Mouse (Mus musculus) CD4-positive, CD25-positive, alpha-beta regulatory T cell (primary cell): ENCODE data around the gene Pglyrp1. TPM values are rescaled to one million over a fixed set of nuclear protein-coding genes. Genes with fewer than 3 reads are reported as not detected.

ENCODE experiments used
- polyA plus RNA-seq: library from polyadenylated mRNA; unstranded; fragments of 100-300 nt; shearing (Covaris generic); gene quantifications from one replicate; pipeline ENCODE4 v1.2.1, GENCODE M21; 2017

The Pglyrp1 gene
- polyA plus RNA-seq = 122 TPM

DNA sequence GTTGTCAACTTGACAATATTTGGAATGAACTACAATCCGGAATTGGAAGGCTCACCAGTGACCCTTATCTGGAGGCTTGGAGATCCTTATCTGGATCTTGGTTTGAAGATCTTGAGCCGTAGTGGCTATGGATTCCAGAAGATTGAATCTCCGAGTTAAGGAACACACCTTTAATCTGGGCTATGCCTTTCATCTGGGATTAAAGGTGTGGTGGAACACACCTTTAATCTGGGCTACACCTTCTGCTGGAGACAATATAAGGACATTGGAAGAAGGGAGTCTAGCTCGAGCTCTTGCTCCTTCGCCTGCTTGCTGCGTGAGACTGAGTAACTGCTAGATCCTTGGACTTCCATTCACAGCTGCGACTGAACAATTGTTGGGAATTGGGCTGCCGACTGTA lies at the start of gene Pglyrp1:
Gene Pglyrp1, plus strand, starts transcription at position 301 of the 400 bp plus-strand sequence.

DNA sequence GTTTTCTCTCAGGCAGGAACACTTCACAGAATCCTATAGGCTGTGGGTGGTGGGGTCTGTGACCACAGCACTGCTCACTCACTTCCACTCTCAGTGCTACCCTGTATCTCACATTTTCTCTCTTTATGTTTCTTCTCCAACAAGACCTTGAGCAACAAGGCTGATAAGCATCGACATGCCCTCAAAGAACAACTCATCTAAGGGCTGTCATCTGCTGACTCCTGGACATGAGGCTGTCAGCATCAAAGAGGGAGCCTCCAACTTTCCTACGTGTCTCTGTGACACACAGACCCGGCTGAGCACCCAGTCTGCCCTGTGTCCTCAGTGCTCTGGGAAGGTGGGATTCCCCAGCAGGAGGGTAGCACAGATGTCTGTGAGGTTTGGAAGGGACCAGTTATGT lies 49.6 kb upstream of the Pglyrp1 start, which contains the start of gene Psg17:
Gene Psg17, minus strand, starts transcription at position 101 of the 400 bp plus-strand sequence.

DNA sequence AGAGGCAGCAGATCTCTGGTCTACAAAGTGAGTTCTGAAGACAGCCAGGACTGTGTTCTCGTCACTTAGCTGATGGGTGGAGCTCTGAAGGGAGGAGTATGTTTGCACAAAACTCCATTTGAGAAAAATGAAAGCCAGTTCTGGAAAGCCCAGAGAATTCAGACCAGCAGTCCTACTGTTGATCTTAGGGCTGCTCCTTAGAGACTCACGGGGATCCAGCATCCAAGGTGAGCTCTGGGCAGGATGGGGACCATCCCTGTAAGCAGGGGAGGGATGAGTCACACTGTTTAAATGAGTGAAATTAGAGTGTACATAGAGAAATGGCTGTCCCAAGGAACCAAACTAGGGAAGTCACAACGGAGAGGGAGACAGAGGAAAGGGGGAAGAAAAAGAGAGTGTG lies 31.3 kb upstream of the Pglyrp1 start, which contains the start of gene Mill2:
Gene Mill2, plus strand, starts transcription at position 102 of the 400 bp plus-strand sequence.

DNA sequence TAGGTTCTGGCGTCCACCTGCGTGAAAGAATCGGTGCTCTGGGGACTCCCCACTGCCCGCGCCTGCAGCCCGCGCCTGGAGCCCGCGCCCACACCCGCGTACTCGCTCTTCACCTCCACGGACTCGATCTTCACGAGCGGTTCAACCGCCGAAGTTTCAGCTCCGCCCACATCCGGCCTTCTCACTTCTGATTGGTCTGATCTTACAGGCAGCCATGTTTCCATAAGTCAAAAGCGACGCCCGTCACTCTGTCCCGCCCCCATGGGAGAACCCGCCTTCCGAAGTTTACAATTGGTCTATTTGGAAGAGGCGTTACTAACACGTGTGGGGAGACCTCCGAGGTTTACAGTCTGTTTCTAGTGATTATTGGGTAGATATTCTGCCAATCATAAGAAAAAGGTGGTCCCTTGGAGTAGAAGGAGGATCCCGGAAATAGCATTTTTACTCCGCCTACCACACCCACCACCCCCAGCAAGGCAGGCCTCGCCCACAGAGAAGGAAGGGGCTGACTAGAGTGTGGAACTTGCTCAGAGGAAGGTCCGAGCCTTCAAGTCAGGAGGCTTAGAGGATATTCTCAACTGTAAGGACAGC lies 39.2 kb downstream of the Pglyrp1 start, which contains the start of gene Ccdc61:
Gene Ccdc61, minus strand, starts transcription at position 175 of the 591 bp plus-strand sequence.

DNA sequence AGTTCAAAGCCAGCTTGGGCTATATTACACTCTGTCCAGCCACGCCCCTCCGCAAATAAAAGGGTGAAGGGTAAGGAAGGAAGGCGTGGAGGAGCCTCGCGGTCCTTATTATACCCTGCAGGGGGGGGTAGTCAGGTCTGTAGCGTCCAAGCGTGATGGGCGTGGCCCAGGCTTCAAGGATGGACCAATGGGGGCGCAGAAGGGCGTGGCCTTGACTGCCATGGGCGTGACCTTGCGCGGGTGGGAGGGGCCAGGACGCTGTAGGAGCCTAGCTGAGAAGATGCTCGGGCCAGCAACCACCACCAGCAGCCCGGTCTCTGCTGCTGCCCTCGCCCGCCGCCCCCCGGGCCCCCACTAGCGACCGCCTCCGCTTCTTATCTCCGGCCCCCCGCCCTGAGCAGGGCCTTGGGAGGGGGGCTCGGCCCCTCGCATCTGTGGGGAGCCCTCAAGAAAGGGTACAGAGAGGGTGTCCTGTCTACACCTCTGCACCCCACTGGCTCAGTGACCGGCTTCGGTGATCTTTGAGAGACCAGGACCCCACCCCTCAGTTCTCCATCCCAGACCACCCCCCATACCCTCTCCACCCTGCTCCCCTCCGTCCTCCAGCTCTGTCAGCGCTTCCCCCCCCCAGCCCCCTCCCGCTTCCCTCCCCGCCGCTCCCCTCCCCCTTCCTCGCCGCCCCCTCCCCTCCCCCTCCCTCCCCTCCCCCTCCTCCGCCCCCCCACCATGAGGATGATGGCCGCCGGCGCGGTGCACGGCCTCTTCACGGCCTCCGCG lies 54.2 kb downstream of the Pglyrp1 start, which contains the start of gene Nova2:
Gene Nova2, plus strand, starts transcription at position 727 of the 777 bp plus-strand sequence.

Other genes with a start within 250 kb of the Pglyrp1 start
- not detected for gene Psg21, start 214.6 kb upstream of the Pglyrp1 start, polyA plus RNA-seq
- not detected for gene Psg20, start 185.1 kb upstream of the Pglyrp1 start, polyA plus RNA-seq
- not detected for gene Psg22, start 153.2 kb upstream of the Pglyrp1 start, polyA plus RNA-seq
- gene Psg19, start 72.8 kb upstream of the Pglyrp1 start, polyA plus RNA-seq = not detected
- not detected for gene Psg17, start 49.7 kb upstream of the Pglyrp1 start, polyA plus RNA-seq
- 0.12 TPM for gene Mill2, start 31.4 kb upstream of the Pglyrp1 start, polyA plus RNA-seq
- 49.0 TPM for gene Ccdc61, start 39.1 kb downstream of the Pglyrp1 start, polyA plus RNA-seq
- gene Nova2, start 54.6 kb downstream of the Pglyrp1 start, polyA plus RNA-seq = 0.04 TPM
- gene Nanos2, start 116.1 kb downstream of the Pglyrp1 start, polyA plus RNA-seq = not detected
- 10.7 TPM for gene Mypop, start 119.9 kb downstream of the Pglyrp1 start, polyA plus RNA-seq
- gene Irf2bp1, start 132.7 kb downstream of the Pglyrp1 start, polyA plus RNA-seq = 48.7 TPM
- gene Foxa3, start 152.2 kb downstream of the Pglyrp1 start, polyA plus RNA-seq = not detected
- 26.0 TPM for gene Sympk, start 153.0 kb downstream of the Pglyrp1 start, polyA plus RNA-seq
- not detected for gene Rsph6a, start 183.4 kb downstream of the Pglyrp1 start, polyA plus RNA-seq
- gene Dmwd, start 204.9 kb downstream of the Pglyrp1 start, polyA plus RNA-seq = 0.07 TPM
- gene Dmpk, start 212.5 kb downstream of the Pglyrp1 start, polyA plus RNA-seq = 0.48 TPM
- gene Six5, start 223.3 kb downstream of the Pglyrp1 start, polyA plus RNA-seq = 0.31 TPM
- gene Gm4969, start 247.0 kb downstream of the Pglyrp1 start, polyA plus RNA-seq = 0.31 TPM
- 24.0 TPM for gene Fbxo46, start 248.5 kb downstream of the Pglyrp1 start, polyA plus RNA-seq